Mouse (Mus musculus): ENCODE data around the gene Cpt1c. TPM values are rescaled to one million over a fixed set of nuclear protein-coding genes. Genes with fewer than 3 reads are reported as not detected.

Gene Cpt1c
- total RNA-seq, 4 experiments from 2014 or later = 1.4 to 2.7 (median 1.8) TPM

- DNase-seq (ENCODE audit: low spot score) = no peak
Measured at GRCm38 (mm10) chr7:44918219-44918618, 56.4 kb downstream of the Cpt1c start.

GRCm38 (mm10) chr7:44916881-44917280 is 57.8 kb downstream of the Cpt1c start:
- no peak for DNase-seq (ENCODE audit: low spot score)

GRCm38 (mm10) chr7:44916191-44916590 is 58.5 kb downstream of the Cpt1c start:
- DNase-seq (ENCODE audit: low spot score) = no peak

- DNase-seq (ENCODE audit: low spot score) = no peak
Measured at GRCm38 (mm10) chr7:44915314-44915713, 59.3 kb downstream of the Cpt1c start.

- DNase-seq (ENCODE audit: low spot score) = no peak
Measured at GRCm38 (mm10) chr7:44914396-44914795, 60.3 kb downstream of the Cpt1c start.

Small RNA genes lying within 50 kb of the gene (microRNA-seq; reads per million reads assigned to microRNA genes)
- gene Mir7054 = not detected

Other genes with a start within 250 kb of the Cpt1c start
- gene Vrk3, start 226.4 kb downstream of the Cpt1c start, total RNA-seq (2022) = 10 to 100 TPM; 23.5 to 29.3 (median 27.3) TPM
- under 1 TPM in 2 of 4 experiments, not detected in 2; 0.06 to 0.09 TPM for gene Zfp473, start 223.8 kb downstream of the Cpt1c start, total RNA-seq (2022)
- gene Nup62, start 158.8 kb downstream of the Cpt1c start, total RNA-seq (2022) = 10 to 100 TPM; 18.7 to 32.3 (median 24.4) TPM
- 1 to 10 TPM in 2 of 4 experiments, under 1 TPM in 2; 0.35 to 1.2 (median 0.88) TPM for gene Il4i1, start 158.5 kb downstream of the Cpt1c start, total RNA-seq (2022)
- 10 to 100 TPM; 55.1 to 71.1 (median 64.7) TPM for gene Atf5, start 158.2 kb downstream of the Cpt1c start, total RNA-seq (2022)
- gene Akt1s1, start 125.9 kb downstream of the Cpt1c start, total RNA-seq (2022) = 10 to 100 TPM; 64.3 to 76.2 (median 70.5) TPM
- gene Tbc1d17, start 125.8 kb downstream of the Cpt1c start, total RNA-seq (2022) = 10 to 100 TPM; 40.7 to 59.5 (median 51.5) TPM
- 10 to 100 TPM; 17.8 to 20.6 (median 19.6) TPM for gene Pnkp, start 117.7 kb downstream of the Cpt1c start, total RNA-seq (2022)
- gene Ptov1, start 105.1 kb downstream of the Cpt1c start, total RNA-seq (2022) = 100 to 1,000 TPM; 178 to 199 (median 189) TPM
- gene Med25, start 82.1 kb downstream of the Cpt1c start, total RNA-seq (2022) = 10 to 100 TPM; 79.8 to 88.1 (median 85.0) TPM
- gene Fuz, start 78.8 kb downstream of the Cpt1c start, total RNA-seq (2022) = 10 to 100 TPM; 14.9 to 18.5 (median 17.4) TPM
- 10 to 100 TPM; 61.0 to 74.9 (median 67.2) TPM for gene Ap2a1, start 45.4 kb downstream of the Cpt1c start, total RNA-seq (2022)
- not detected for gene Tsks, start 31.6 kb downstream of the Cpt1c start, total RNA-seq (2022)
- gene Prmt1, start 11.7 kb upstream of the Cpt1c start, total RNA-seq (2022) = 100 to 1,000 TPM in 2 of 4 experiments, 10 to 100 TPM in 2; 88.3 to 107 (median 102) TPM
- gene Irf3, start 22.8 kb upstream of the Cpt1c start, total RNA-seq (2022) = 10 to 100 TPM; 23.2 to 31.9 (median 27.0) TPM
- gene Bcl2l12, start 23.9 kb upstream of the Cpt1c start, total RNA-seq (2022) = 10 to 100 TPM in 3 of 4 experiments, 1 to 10 TPM in 1; 8.6 to 13.5 (median 11.0) TPM
- gene Scaf1, start 41.5 kb upstream of the Cpt1c start, total RNA-seq (2022) = 10 to 100 TPM; 46.8 to 56.2 (median 49.7) TPM
- 10 to 100 TPM; 40.2 to 49.8 (median 44.1) TPM for gene Rras, start 43.1 kb upstream of the Cpt1c start, total RNA-seq (2022)
- 10 to 100 TPM; 22.4 to 26.3 (median 24.9) TPM for gene Prr12, start 78.0 kb upstream of the Cpt1c start, total RNA-seq (2022)
- 10 to 100 TPM; 30.6 to 33.8 (median 32.7) TPM for gene Nosip, start 87.6 kb upstream of the Cpt1c start, total RNA-seq (2022)
- 1 to 10 TPM; 5.6 to 7.8 (median 6.7) TPM for gene Prrg2, start 87.8 kb upstream of the Cpt1c start, total RNA-seq (2022)
- gene Rcn3, start 117.4 kb upstream of the Cpt1c start, total RNA-seq (2022) = 10 to 100 TPM; 17.8 to 27.4 (median 21.4) TPM
- gene Fcgrt, start 129.0 kb upstream of the Cpt1c start, total RNA-seq (2022) = 10 to 100 TPM; 65.6 to 77.1 (median 67.5) TPM
- 100 to 1,000 TPM; 572 to 626 (median 604) TPM for gene Rps11, start 149.6 kb upstream of the Cpt1c start, total RNA-seq (2022)
- 100 to 1,000 TPM; 580 to 769 (median 686) TPM for gene Rpl13a, start 153.9 kb upstream of the Cpt1c start, total RNA-seq (2022)
- gene Gm45713, start 161.4 kb upstream of the Cpt1c start, total RNA-seq (2022) = 1 to 10 TPM in 1 of 4 experiments, not detected in 3; 1.7 TPM
- 1 to 10 TPM; 6.1 to 7.9 (median 6.5) TPM for gene Flt3l, start 161.6 kb upstream of the Cpt1c start, total RNA-seq (2022)
- gene Pih1d1, start 179.5 kb upstream of the Cpt1c start, total RNA-seq (2022) = 10 to 100 TPM; 40.4 to 50.5 (median 48.0) TPM
- gene Aldh16a1, start 179.7 kb upstream of the Cpt1c start, total RNA-seq (2022) = 10 to 100 TPM; 24.9 to 36.9 (median 29.2) TPM
- 10 to 100 TPM; 32.0 to 50.7 (median 41.1) TPM for gene Slc17a7, start 189.1 kb upstream of the Cpt1c start, total RNA-seq (2022)
- not detected for gene Gfy, start 204.7 kb upstream of the Cpt1c start, total RNA-seq (2022)
- gene Pth2, start 206.1 kb upstream of the Cpt1c start, total RNA-seq (2022) = not detected
- not detected for gene Ccdc155, start 230.0 kb upstream of the Cpt1c start, total RNA-seq (2022)
- not detected for gene Dkkl1, start 237.3 kb upstream of the Cpt1c start, total RNA-seq (2022)
- 10 to 100 TPM in 1 of 4 experiments, 1 to 10 TPM in 3; 6.2 to 10.4 (median 8.0) TPM for gene Tead2, start 240.9 kb upstream of the Cpt1c start, total RNA-seq (2022)